Mouse (Mus musculus): Measurements from ENCODE around the gene Tnp1.

- no peak for TF ChIP-seq CTCF (IDR thresholded peaks at IDR 0.05; ENCODE audit: insufficient read depth, low read depth, low read length)
- TF ChIP-seq POLR2A (IDR thresholded peaks at IDR 0.05; ENCODE audit: insufficient read depth, low read depth, low read length) = no peak
Measured at GRCm38 (mm10) chr1:73046896-73047672, 31.4 kb upstream of the Tnp1 start.
